Mouse (Mus musculus) MEL (cell line): ENCODE results near the gene Il12rb1. TPM values are rescaled to one million over a fixed set of nuclear protein-coding genes. Genes with fewer than 3 reads are reported as not detected.

ENCODE experiments used
- DNase-seq: peaks from one replicate; pipeline ENCODE4 v3.0.0; 2011; ENCODE audit warnings: low read depth, low spot score
- H3K27ac ChIP-seq: 2 replicates; pipeline ENCODE4 v1.5.1; 2012; ENCODE audit warnings: low read depth, mild to moderate bottlenecking, control low read depth, low read length, moderate library complexity; ENCODE audit not compliant: control insufficient read depth
- H3K27me3 ChIP-seq, 2 experiments: fragments of 150-350 bp in 1 of 2; sonication (generic) in 1 of 2; 2 replicates each; pipeline ENCODE4 v1.6.1; 2012; ENCODE audit warnings: low read length in 2 of 2, mild to moderate bottlenecking in 2 of 2, improper control_type of control experiment in 1 of 2, moderate library complexity in 1 of 2; ENCODE audit not compliant: insufficient read depth in 2 of 2, control insufficient read depth in 1 of 2
- H3K36me3 ChIP-seq, 2 experiments: 2 replicates each; pipeline ENCODE4 v1.6.1; 2012 to 2014; ENCODE audit warnings: low read length in 2 of 2, improper control_type of control experiment in 1 of 2, inconsistent platforms in 1 of 2, mild to moderate bottlenecking in 1 of 2; ENCODE audit not compliant: insufficient read depth in 2 of 2, control insufficient read depth in 1 of 2
- H3K4me1 ChIP-seq, 2 experiments: fragments of 150-350 bp in 1 of 2; sonication (generic) in 1 of 2; 2 replicates each; pipeline ENCODE4 v1.6.1; 2012; ENCODE audit warnings: low read length in 2 of 2, improper control_type of control experiment in 1 of 2, mild to moderate bottlenecking in 1 of 2; ENCODE audit not compliant: insufficient read depth in 2 of 2, control insufficient read depth in 1 of 2
- H3K4me3 ChIP-seq, 2 experiments: fragments of 150-350 bp in 1 of 2; sonication (generic) in 1 of 2; 2 replicates each; pipeline ENCODE4 v1.5.1; 2012; ENCODE audit warnings: low read depth in 2 of 2, low read length in 2 of 2, mild to moderate bottlenecking in 2 of 2, moderate library complexity in 2 of 2, control low read depth in 1 of 2, improper control_type of control experiment in 1 of 2; ENCODE audit not compliant: control insufficient read depth in 1 of 2, insufficient read depth in 1 of 2
- H3K79me2 ChIP-seq: 2 replicates; pipeline ENCODE4 v1.6.1; 2012; ENCODE audit warnings: mild to moderate bottlenecking, low read length, moderate library complexity; ENCODE audit not compliant: control insufficient read depth, poor library complexity, insufficient read depth
- H3K9ac ChIP-seq: 2 replicates; pipeline ENCODE4 v1.6.1; 2012; ENCODE audit warnings: low read depth, mild to moderate bottlenecking, control low read depth, low read length, moderate library complexity; ENCODE audit not compliant: control insufficient read depth, poor library complexity, severe bottlenecking
- H3K9me3 ChIP-seq: fragments of 150-350 bp; sonication (generic); replicated peaks from 2 replicates; pipeline ENCODE4 v1.6.1; 2012; ENCODE audit warnings: mild to moderate bottlenecking, low read length, improper control_type of control experiment, moderate library complexity; ENCODE audit not compliant: insufficient read depth
- ELF1 ChIP-seq: IDR thresholded peaks from 2 replicates; pipeline ENCODE4 v1.6.1; 2014; ENCODE audit warnings: low read depth, mild to moderate bottlenecking, inconsistent platforms, low read length, improper control_type of control experiment, moderate library complexity
- EP300 ChIP-seq, 2 experiments: IDR thresholded peaks; 2 replicates each; pipeline ENCODE4 v1.6.1; 2011; ENCODE audit warnings: improper control_type of control experiment in 2 of 2, low read length in 2 of 2, low read depth in 1 of 2, mild to moderate bottlenecking in 1 of 2
- ETS1 ChIP-seq: IDR thresholded peaks from 2 replicates; pipeline ENCODE4 v1.6.1; 2012; ENCODE audit warnings: low read depth, mild to moderate bottlenecking, inconsistent platforms, low read length, improper control_type of control experiment, moderate library complexity
- HCFC1 ChIP-seq: IDR thresholded peaks from 2 replicates; pipeline ENCODE4 v1.6.1; 2012; ENCODE audit warnings: low read depth, mild to moderate bottlenecking, inconsistent platforms, low read length, improper control_type of control experiment, moderate library complexity
- JUND ChIP-seq: IDR thresholded peaks from 2 replicates; pipeline ENCODE4 v1.6.1; 2011; ENCODE audit warnings: low read depth, mild to moderate bottlenecking, improper control_type of control experiment, low read length
- MAFK ChIP-seq: IDR thresholded peaks from 2 replicates; pipeline ENCODE4 v1.6.1; 2011; ENCODE audit warnings: low read depth, mild to moderate bottlenecking, low read length, improper control_type of control experiment, borderline replicate concordance
- MAX ChIP-seq: IDR thresholded peaks from 2 replicates; pipeline ENCODE4 v1.6.1; 2011; ENCODE audit warnings: low read length, improper control_type of control experiment
- MAZ ChIP-seq: IDR thresholded peaks from 2 replicates; pipeline ENCODE4 v1.6.1; 2012; ENCODE audit warnings: low read depth, mild to moderate bottlenecking, inconsistent platforms, low read length, improper control_type of control experiment
- MEF2A ChIP-seq: IDR thresholded peaks from 2 replicates; pipeline ENCODE4 v1.6.1; 2014; ENCODE audit warnings: low read depth, mild to moderate bottlenecking, inconsistent platforms, low read length, improper control_type of control experiment; ENCODE audit not compliant: poor library complexity, insufficient replicate concordance, severe bottlenecking; ENCODE audit errors: extremely low read depth
- MXI1 ChIP-seq: IDR thresholded peaks from 2 replicates; pipeline ENCODE4 v1.6.1; 2011; ENCODE audit warnings: mild to moderate bottlenecking, low read depth, low read length, improper control_type of control experiment
- MYB ChIP-seq: IDR thresholded peaks from 2 replicates; pipeline ENCODE4 v1.6.1; 2011; ENCODE audit warnings: mild to moderate bottlenecking, low read depth, low read length, improper control_type of control experiment
- MYC ChIP-seq: IDR thresholded peaks from 2 replicates; pipeline ENCODE4 v1.6.1; 2011; ENCODE audit warnings: low read depth, mild to moderate bottlenecking, low read length, improper control_type of control experiment, moderate library complexity
- NELFE ChIP-seq: IDR thresholded peaks from 2 replicates; pipeline ENCODE4 v1.6.1; 2011; ENCODE audit warnings: low read depth, low read length, improper control_type of control experiment
- NRF1 ChIP-seq: IDR thresholded peaks from 2 replicates; pipeline ENCODE4 v1.6.1; 2014; ENCODE audit warnings: low read depth, mild to moderate bottlenecking, inconsistent platforms, low read length, improper control_type of control experiment, moderate library complexity; ENCODE audit not compliant: poor library complexity, insufficient read depth, severe bottlenecking
- POLR2A ChIP-seq, 2 experiments: IDR thresholded peaks; 2 replicates each; pipeline ENCODE4 v1.6.1; 2011 to 2012; ENCODE audit warnings: low read length in 2 of 2, mild to moderate bottlenecking in 2 of 2, control low read depth in 1 of 2, improper control_type of control experiment in 1 of 2, low read depth in 1 of 2, moderate library complexity in 1 of 2; ENCODE audit not compliant: control insufficient read depth in 1 of 2, insufficient read depth in 1 of 2, poor library complexity in 1 of 2
- POLR2AphosphoS2 ChIP-seq: IDR thresholded peaks from 2 replicates; pipeline ENCODE4 v1.6.1; 2011; ENCODE audit warnings: low read length, improper control_type of control experiment
- SIN3A ChIP-seq: IDR thresholded peaks from 2 replicates; pipeline ENCODE4 v1.6.1; 2012; ENCODE audit warnings: low read length, improper control_type of control experiment, inconsistent platforms
- SMC3 ChIP-seq: IDR thresholded peaks from 2 replicates; pipeline ENCODE4 v1.6.1; 2011; ENCODE audit warnings: low read depth, low read length, improper control_type of control experiment
- TBP ChIP-seq: IDR thresholded peaks from 2 replicates; pipeline ENCODE4 v1.8.0; 2011; ENCODE audit warnings: low read depth, low read length, improper control_type of control experiment
- TCF12 ChIP-seq: IDR thresholded peaks from 2 replicates; pipeline ENCODE4 v1.6.1; 2014; ENCODE audit warnings: low read depth, mild to moderate bottlenecking, inconsistent platforms, low read length, improper control_type of control experiment, moderate library complexity
- USF1 ChIP-seq: IDR thresholded peaks from 2 replicates; pipeline ENCODE4 v1.6.1; 2014; ENCODE audit warnings: low read depth, mild to moderate bottlenecking, inconsistent platforms, low read length, improper control_type of control experiment, moderate library complexity
- USF2 ChIP-seq, 2 experiments: IDR thresholded peaks; 2 replicates each; pipeline ENCODE4 v1.6.1; 2011 to 2012; ENCODE audit warnings: improper control_type of control experiment in 2 of 2, low read length in 2 of 2, borderline replicate concordance in 1 of 2, inconsistent platforms in 1 of 2, low read depth in 1 of 2, mild to moderate bottlenecking in 1 of 2; ENCODE audit not compliant: insufficient read depth in 1 of 2
- ZC3H11A ChIP-seq: IDR thresholded peaks from 2 replicates; pipeline ENCODE4 v1.6.1; 2012; ENCODE audit warnings: low read depth, mild to moderate bottlenecking, inconsistent platforms, low read length, improper control_type of control experiment
- ZMIZ1 ChIP-seq: IDR thresholded peaks from 2 replicates; pipeline ENCODE4 v1.6.1; 2012; ENCODE audit warnings: low read depth, mild to moderate bottlenecking, inconsistent platforms, low read length, improper control_type of control experiment, moderate library complexity
- polyA plus RNA-seq, 2 experiments: library from polyadenylated mRNA; stranded (reverse) in 1 of 2; unstranded in 1 of 2; fragments of >175 nt in 1 of 2; fragments of >200 nt in 1 of 2; gene quantifications; 2 replicates each; pipeline versions ENCODE4 v1.2.1 to v1.2.4; 2012; ENCODE audit warnings: low replicate concordance in 2 of 2, low read depth in 1 of 2; ENCODE audit not compliant: insufficient read length in 2 of 2, insufficient read depth in 1 of 2, missing spikeins in 1 of 2
- total RNA-seq: library from RNA; depleted of rRNA; stranded (reverse); fragments of 300-350 nt; gene quantifications from 2 replicates; pipeline ENCODE4 v1.2.3, GENCODE M21; 2012

Gene Il12rb1
- total and polyA plus RNA-seq, 3 experiments: 1.2 to 2.2 TPM; not detected in 1

DNA sequence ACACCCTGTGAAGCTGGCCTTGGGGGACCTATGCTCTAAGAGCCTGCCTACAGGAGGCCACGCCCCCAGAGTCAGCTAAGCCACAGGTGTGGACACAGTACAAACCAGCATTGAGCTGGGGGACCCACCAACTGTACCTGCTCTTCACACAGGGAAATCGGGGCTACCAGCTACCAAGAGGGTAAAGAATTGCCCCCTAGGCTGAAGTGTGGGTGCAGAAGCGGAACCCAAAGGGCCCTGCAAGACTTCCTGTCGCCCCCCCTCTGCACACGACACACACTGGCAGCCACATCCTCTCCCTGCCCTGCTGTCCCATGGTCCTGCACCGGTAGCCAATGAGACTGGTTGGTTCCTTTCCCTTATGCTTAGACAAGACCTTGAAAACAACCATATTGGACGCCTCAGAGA is 17.0 kb upstream of the Il12rb1 start:
- DNase-seq: peak; percentile 93
- Histone ChIP-seq H3K27me3 (no peaks in the 10 kb centered on the region), H3K79me2 (peaks cover 17% of the 10 kb centered on the region), H3K4me1 (peaks cover 0 to 12% of the 10 kb centered on the region in 2 experiments; a peak in 3 of 4 replicates), H3K9ac (peak overlapping the region; percentile 92), H3K9me3 (no peaks in the 10 kb centered on the region), H3K27ac (peak overlapping the region; percentile 33), H3K4me3 (peak overlapping the region; percentile 83 to 94), H3K36me3 (no peaks in the 10 kb centered on the region; a peak in 1 of 4 replicates)
- TF ChIP-seq MAZ (peak; percentile 66; the same call in 1 of the 2 replicates), MYC (peak; percentile 59; the same call in 1 of the 2 replicates), ELF1 (peak; percentile 68), MAFK (no peak), NRF1 (0 out of 2 replicates have a peak, but pooled peaks have one; percentile 16), MXI1 (peak; percentile 70; the same call in 1 of the 2 replicates), MYB (no peak), HCFC1 (peak; percentile 78), ETS1 (peak; percentile 32; the same call in 1 of the 2 replicates), USF2 (IDR thresholded peaks at IDR 0.05; ENCODE audit: borderline replicate concordance in 1 of 2, insufficient read depth in 1 of 2, low read depth in 1 of 2, low read length in 2 of 2) (no peak), TBP (no peak), USF1 (0 out of 2 replicates have a peak, but pooled peaks have one; percentile 31), SIN3A (peak; percentile 81), EP300 (IDR thresholded peaks at IDR 0.05; ENCODE audit: low read depth in 1 of 2, low read length in 2 of 2) (0 out of 4 replicates have a peak, but pooled peaks of 1 of the 2 experiments have one; percentile 4), MEF2A (no peak), POLR2A (IDR thresholded peaks at IDR 0.05; ENCODE audit: control insufficient read depth in 1 of 2, insufficient read depth in 1 of 2, low read depth in 1 of 2, low read length in 2 of 2, poor library complexity in 1 of 2) (0 out of 4 replicates have a peak, but pooled peaks of 1 of the 2 experiments have one; percentile 38), MAX (peak; percentile 48)

DNA sequence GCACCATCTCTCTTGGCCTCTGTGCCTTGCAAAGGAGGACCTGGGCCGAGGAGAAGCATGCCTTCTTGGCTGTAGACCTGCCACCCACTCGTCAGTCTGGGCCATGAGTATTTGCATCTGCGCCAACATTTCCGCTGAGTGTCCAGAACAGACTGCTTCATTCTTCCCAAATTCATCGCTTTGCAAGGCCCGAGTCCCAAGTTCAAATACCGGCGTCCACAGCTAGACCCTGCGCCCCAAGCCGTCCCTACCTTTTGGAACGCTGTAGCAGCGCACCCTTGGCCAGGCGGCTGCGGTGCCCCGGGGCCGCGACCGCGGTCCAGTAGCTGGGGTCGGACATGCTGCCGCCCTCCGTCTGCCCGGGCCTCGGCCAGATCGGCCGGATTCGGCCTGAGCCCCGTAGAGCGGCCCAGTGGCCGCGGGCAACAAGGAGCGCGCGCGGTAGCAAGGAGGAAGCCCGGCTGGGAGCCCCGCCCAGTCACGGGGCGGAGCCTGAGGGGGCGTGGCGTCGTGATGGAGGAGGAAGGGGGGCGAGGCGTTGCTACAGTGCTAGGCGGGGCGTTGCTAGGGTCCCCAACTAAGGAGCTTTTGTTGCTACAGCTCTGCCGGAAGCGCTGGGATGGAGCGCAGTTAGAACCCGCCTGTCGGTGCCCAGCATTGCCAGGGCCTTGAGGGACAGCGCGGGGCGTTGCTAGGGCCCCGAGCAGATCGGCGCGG is 16.1 kb upstream of the Il12rb1 start:
- peak; percentile 84 to 90 for TF ChIP-seq POLR2A (IDR thresholded peaks at IDR 0.05; ENCODE audit: control insufficient read depth in 1 of 2, insufficient read depth in 1 of 2, low read depth in 1 of 2, low read length in 2 of 2, poor library complexity in 1 of 2)
- TF ChIP-seq JUND: no peak
- TF ChIP-seq MAX: peak; percentile 48; the same call in 1 of the 2 replicates
- TF ChIP-seq NELFE: peak; percentile 92
- peak; percentile 77 for TF ChIP-seq MXI1
- 0 out of 2 replicates have a peak, but pooled peaks have one; percentile 39 for TF ChIP-seq ZMIZ1
- TF ChIP-seq USF1: peak; percentile 67
- no peak for TF ChIP-seq ZC3H11A
- peak; percentile 48; the same call in 1 of the 2 replicates for TF ChIP-seq MAZ
- no peak for TF ChIP-seq MAFK
- 0 out of 2 replicates have a peak, but pooled peaks have one; percentile 9 for TF ChIP-seq NRF1
- TF ChIP-seq POLR2AphosphoS2: peak; percentile 60; the same call in 1 of the 2 replicates
- no peak for TF ChIP-seq SMC3
- TF ChIP-seq SIN3A: peak; percentile 62
- TF ChIP-seq TCF12: 0 out of 2 replicates have a peak, but pooled peaks have one; percentile 24
- peak; percentile 65; the same call in 1 of the 2 replicates for TF ChIP-seq HCFC1
- peak; percentile 83 for TF ChIP-seq ELF1
- peaks cover 0 to 12% of the 10 kb centered on the region in 2 experiments; a peak in 3 of 4 replicates for H3K4me1 ChIP-seq
- H3K27ac ChIP-seq: peak overlapping the region; percentile 33
- H3K9ac ChIP-seq: peak overlapping the region; percentile 92
- H3K36me3 ChIP-seq: no peaks in the 10 kb centered on the region; a peak in 1 of 4 replicates
- peak; percentile 97 for DNase-seq
- no peaks in the 10 kb centered on the region for H3K27me3 ChIP-seq
- H3K9me3 ChIP-seq: no peaks in the 10 kb centered on the region
- peaks cover 17% of the 10 kb centered on the region for H3K79me2 ChIP-seq
- peak overlapping the region; percentile 83 to 94 for H3K4me3 ChIP-seq
